In genomic region chr2:106976472-106976871, GRCm38 (mm10) we compare ENCODE assay signal across 11 mouse cellular contexts.
"Had no signal": no experiment of that assay in that cellular context is flagged by ENCODE, and none has a peak within 500 bp of the region (broad histone marks: within the 10 kb centered on the region; RNA-seq: fewer than 3 reads in every experiment).

No protein-coding gene starts in this region.

- DNase-seq: kidney, adult 8-10 months; kidney, postnatal 10 days; kidney, postnatal 36 days; layer of hippocampus, postnatal 36 days; liver, embryonic 13.5 days; lung, adult 2 months; lung, postnatal 14 days; lung, postnatal 4 days; retina, postnatal 1 day; right cerebral cortex, postnatal 4 days; thymus, postnatal 4 days had no signal
